Mouse (Mus musculus): ENCODE results near the gene Sec24a. TPM values are rescaled to one million over a fixed set of nuclear protein-coding genes. Genes with fewer than 3 reads are reported as not detected.
"Not testable (repeated sequence)": the region's sequence is repeated elsewhere in the genome, so short reads cannot be mapped to it uniquely, and the experiment has no call there.

The Sec24a gene
- total RNA-seq (2021), result 10 to 100 TPM; 33.9 to 34.9 TPM
- long read RNA-seq, experiment 1, partial matches to known transcripts, result 2 of 3 reads
- long read RNA-seq, experiment 1, other reads (novel, unspliced or antisense), result 1 of 3 reads
- long read RNA-seq, experiment 2, partial matches to known transcripts, result 0 of 1 reads
- long read RNA-seq, experiment 2, other reads (novel, unspliced or antisense), result 0 of 1 reads

DNA sequence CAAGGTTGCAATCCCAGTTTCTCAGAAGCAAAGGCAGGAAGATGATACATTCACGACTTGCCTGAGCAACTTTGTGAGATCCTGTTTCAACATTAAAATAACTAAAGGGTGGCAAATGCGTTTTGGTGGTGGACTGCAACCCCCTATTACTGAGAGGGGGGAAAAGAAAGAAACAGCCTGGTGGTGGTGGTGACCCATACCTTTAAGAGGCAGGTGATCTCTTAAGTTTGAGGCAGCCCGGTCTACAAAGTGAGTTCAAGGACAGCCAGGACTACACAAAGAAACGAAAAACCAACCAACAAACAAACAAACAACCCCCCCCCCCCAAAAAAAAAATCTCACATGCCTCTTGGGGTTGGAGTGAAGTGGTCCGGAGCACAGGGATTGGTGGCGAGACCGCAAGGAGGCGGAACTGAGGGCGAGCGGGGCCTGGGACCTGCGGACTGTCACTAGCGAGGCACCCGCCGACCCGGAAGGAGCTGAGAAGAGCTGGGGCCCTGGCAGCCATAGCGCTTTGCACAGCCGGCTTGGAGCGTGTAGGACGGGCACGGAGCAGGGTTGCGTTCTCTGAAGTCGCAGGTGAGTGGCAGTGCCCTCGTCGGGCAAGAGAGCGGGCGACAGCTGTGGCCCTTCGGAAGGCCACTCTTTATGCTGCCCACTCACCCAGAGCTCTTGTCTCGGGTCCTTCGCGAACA lies at the start of gene Sec24a, which contains the start of gene Sar1b:
TSS of gene Sec24a (minus strand) at position 422 of the 695 bp plus-strand sequence.
TSS of gene Sar1b (plus strand) at position 475 of the 695 bp plus-strand sequence.
- peak; percentile 90 to 91 for DNase-seq

DNA sequence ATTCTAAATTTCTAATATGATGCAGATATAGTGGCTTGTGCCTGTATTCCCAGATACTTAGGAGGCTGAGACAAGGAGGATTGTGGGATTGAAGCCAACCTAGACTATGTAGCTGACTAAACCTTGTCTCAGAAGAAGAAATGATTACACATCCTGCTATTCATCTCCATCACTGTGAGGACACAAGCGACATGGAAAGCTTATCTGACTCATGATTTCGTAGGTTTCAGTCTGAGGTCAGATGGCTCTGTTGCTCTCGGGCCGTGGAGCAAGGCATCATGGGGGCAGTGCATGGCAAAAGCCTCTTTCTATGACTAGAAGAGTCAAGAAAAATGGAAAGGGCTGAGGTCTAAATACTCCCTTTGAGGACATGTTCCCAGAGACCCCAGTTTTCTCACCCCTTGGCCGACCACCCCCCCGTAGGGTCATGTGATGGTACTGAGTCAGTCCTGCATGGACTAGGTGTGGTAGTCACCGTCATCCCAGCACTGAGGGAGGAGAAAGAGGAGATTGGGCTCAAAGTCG lies 48.6 kb upstream of the Sec24a start:
- DNase-seq, result no peak

DNA sequence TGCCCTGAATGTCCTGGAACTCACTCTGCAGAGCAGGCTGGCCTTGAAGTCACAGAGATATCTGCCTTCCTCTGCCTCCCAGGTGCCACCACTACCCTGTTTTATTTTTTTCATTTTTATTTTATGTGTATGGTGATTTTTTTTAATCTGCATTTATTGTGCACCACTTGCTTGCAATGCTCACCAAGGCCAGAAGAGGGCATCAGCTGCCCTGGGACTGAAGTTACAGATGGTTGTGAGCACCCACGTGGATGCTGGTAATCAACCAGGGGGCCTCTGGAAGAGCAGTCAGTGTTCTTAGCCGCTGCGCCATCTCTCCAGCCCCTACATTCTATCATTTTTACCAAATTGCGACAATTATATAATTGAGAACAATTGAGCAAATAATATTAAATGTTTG lies 47.8 kb upstream of the Sec24a start:
- no peak for DNase-seq

DNA sequence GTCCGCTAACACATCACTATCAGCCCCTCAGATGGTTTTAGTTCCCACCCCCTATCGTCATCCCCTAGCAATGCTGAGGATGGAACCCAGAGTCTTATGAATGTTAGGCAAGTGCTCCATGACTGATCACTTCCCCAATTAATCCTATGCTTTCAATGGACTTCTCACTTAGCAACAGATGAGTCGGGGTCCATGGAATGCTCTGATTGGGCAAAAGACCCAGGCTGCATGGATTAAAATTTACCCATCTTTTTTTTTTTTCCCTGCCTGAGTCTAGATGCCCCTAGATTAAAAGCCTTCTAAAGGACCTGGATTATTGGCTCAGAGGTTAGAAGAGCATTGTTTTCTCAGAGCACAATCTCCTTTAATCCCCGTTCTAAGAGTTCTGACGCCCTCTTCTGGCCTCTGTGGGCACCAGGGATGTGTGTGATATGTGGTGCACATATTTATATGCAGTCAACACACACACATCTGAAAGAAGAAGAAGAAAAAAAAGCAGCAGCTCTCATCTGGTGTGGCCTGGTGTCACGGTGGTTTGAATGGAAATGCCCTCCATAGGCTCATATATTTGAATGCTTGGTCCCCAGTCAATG lies 46.3 kb upstream of the Sec24a start:
- peak; percentile 39 to 47 for DNase-seq

DNA sequence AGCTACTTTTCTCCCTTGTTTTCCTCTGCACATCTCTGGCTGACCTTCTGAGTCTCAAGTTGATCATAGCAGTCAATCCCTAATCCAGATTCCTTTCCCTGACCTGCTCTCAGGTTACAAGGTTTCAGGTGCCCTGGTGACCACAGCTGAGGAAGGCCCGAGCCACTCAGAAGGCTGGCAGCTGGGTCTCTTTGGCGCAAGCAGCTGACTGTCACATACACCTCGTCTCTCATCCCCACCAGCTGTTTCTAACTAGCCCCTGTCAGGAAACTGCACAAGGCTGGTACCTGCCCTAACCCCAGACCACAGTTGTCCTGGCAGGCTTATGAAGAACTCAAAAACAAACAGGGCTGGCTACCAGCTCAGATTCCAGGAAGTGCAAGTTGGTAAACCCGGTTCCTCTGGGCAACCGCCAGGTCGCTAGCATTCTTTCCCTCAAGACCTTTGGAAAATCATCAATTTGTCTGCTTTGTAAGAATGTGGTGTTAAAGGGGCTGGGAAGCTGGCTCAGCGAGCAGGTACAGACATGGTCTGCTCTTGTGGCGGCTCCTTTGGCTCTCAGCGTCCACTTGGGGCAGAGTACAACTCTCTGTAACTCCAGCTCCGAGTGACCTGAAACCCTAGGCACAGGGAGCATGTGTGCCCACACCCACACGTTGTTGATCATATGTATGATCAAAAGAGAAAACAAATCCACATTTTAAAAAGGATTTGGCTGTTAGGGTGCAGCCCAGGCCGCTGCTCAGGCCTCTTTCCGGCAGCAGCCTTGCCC lies 43.9 kb upstream of the Sec24a start:
- DNase-seq, result no peak

DNA sequence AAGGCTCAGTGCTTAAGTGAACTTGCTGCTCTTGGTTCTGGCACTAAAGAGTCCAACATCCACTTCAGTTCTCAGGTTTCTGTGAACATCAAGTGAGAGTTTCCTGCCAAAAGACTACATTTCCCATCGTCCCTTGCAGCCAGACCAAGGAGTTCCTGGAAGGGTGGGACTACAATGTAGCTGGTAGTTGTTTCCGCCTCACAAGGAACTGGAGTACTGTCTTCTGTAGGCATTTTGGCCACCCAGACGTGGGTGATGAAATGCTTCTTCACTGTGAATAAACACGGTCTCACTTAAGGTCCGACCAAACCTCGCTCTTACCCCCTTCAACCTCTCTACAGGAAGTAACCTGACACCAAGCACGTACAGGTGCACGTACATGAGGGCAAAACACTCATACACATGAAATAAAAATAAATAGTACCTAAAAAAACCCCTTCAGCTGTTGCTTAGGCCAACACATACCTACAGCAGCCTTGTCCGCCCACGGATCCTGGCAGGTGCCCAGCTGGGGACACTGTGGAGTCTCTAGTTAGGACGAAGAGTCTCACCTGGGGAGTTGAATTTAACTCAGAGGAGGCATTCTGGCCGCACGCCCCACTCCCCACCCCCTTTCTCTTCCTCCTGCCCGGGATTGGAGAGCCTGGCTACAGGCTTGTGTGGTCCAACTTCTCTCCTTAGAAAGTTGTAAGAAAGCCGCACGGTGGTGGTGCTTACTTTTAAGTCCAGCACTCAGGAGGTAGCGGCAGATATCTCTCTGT lies 42.0 kb upstream of the Sec24a start:
- DNase-seq, result peak; percentile 69 to 82

DNA sequence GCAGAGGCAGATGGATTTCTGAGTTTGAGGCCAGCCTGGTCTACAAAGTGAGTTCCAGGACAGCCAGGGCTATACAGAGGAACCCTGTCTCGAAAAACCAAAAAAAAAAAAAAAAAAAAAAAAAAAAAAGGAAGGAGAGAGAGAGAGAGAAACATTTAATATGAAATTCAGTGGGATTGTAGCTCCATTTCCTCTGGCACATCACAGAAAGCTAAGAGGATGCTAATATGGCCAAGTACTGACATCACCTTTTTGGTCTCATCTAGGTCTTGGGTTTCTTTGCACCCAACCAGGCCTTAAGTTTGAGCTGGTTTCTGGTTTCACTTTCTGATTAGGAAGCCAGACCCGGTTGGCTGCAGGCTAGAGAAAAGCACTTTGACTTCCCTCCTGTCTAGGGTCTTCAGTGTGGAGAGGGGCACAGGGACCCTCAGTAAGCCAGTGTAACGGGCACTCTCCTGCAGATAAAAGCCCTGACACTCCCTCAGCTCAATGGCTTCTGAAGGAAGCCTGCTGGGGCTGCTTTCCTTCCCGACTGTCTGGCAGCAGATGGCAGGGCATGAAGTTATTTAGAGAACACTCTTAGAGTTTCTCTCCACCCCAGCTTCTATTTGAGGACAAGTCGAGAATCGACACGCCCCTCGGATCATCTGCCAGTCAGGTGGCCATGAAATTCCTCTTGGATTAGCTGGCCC lies 37.3 kb upstream of the Sec24a start:
- no peak for DNase-seq

DNA sequence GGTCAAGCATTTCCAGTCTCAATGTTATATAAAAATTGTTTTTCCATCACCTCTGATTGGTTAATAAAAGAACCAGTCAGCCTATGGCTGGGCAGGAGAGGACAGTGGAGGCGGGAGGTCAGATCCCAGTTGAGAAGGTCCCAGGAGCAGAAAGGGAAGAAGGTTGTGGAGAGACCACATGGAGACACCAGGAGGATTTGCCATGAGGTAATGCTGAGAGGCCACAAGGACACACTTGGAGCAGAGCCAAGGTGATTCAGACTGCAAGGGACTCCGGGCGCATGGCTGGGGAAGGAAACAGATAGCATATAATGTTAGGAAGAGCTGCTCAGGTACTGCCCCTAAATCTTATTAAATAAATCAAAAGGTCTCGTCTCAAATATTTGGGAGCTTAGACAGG lies 32.8 kb upstream of the Sec24a start:
- DNase-seq, result peak; percentile 79 to 85

DNA sequence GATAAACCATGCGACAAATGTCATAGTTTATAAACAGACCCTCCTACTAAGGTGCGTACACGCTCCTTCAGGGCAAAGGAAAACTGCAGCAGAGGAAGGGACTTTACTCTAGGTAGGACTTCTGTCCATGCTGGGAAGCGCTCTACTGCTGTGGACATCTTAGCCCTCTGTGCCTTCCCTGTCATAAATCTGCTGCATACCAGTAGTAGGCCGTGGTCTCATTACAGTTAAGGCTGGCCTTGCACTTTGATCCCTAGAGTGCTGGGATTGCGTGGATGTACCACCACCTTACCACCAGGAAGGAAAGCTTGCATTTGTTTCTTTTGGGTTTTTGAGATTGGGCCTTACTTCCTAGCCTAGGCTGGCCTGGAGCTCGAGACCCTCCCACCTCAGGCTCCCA lies 27.2 kb upstream of the Sec24a start:
- DNase-seq, result no peak

DNA sequence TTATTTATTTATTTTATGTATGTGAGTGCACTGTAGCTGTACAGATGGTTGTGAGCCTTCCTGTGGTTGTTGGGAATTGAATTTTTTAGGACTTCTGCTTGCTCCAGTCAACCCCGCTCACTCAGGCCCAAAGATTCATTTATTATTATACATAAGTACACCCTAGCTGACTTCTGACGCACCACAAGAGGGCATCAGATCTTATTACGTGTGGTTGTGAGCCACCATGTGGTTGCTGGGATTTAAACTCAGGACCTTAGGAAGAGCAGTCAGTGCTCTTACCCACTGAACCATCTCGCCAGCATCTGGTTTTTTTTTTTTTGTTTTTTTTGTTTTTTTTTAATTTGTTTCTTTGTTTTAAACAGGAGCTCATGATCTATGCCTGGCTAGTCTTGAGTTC lies 26.3 kb upstream of the Sec24a start:
- not testable (repeated sequence) for DNase-seq

DNA sequence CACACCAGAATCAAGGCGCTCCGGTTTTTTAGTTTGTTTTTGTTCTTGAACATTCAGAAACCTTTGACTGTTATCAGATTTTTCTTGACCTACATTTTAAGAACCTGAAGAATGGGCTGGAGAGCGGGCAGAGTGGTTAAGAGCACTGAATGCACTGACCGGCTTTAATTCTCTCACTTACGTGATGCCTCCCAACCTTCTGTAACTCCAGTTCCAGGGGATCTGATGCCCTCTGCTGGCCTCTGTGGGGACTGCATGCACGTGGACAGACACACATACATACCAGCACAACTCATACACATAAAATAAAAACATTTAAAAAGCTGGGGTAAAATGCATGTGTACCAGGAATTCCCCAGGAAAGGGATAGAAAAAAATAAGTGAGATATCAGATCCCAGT lies 22.5 kb upstream of the Sec24a start:
- DNase-seq, result peak; percentile 67 to 69

DNA sequence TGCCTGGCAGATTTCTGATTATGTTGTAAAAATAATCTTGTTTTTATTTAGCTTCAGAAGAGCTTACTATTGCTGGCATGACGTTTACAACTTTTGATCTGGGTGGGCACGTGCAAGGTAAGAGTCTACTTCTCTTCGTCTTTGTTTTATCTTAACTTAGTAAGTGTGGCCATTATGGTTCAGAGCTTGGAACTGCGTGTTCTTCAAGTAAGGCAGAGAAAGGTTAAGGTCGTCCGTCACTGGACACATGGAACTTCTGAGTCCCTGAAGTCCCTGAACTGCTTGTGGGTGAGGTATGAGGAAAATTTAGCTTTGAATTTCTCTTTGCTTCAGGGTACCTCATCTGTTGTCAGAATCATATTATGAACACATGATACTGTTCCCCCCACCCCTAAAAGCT lies 19.3 kb upstream of the Sec24a start:
- DNase-seq, result peak; percentile 15 to 17

DNA sequence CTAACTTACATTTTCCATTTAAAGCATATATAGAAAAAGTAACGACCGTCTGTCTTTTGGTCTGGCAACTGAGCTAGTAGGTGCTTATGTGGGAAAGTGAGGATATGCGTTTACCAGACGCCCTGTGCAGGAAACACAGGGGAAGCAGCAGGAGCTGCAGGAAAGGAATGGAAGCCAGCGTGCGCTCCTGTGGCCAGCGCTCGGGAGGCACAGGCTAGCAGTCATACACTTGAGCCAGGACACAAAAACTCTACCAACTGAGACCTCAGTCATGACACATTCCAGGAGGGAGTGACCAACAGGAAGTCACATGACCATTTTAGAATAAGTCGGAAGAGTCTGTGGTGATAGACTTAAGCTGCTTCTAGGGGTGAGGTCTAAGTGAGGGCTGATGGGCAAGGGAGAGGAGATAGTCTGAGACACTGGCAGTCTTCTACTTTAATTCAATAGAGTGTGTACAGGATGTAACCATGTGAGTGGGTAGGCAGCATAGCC lies 17.4 kb upstream of the Sec24a start:
- no peak for DNase-seq

DNA sequence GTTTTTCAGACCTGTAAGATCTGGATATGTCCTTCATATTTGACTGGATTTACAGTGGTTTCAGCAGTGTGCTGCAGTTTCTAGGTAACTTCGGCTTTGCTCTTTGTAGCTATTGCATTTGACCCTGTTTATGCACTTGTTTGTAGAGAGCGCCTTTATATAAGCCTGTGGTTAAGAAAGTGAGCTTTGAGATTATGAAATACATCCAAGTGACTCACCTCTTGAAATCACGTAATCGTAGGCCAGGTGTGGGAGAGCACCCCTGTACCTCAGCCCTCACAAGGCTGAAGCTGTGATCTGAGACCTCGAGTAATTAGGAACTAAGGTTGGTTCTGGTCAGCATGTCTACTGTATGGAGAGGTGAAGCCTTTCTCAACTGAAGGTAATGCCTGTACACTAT lies 14.0 kb upstream of the Sec24a start:
- DNase-seq, result no peak

DNA sequence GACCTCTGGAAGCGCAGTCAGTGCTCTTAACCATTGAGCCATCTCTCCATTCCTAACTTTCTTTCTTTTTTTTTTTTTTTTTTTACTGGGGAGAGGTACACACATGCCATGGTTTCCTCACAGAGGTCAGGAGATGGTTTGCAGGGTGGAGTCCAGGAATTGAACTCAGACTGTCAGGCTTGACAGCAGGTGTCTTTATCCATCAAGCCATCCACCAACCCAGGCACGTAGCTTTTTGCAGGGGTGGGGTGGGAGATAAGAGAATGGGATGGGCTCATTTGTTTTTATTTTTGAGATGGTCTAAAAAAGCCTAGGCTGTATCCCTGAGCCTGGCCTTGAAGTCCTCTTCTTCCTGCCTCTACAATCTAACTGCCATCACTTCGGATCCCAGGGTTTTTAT lies 12.1 kb upstream of the Sec24a start:
- DNase-seq, result no peak

DNA sequence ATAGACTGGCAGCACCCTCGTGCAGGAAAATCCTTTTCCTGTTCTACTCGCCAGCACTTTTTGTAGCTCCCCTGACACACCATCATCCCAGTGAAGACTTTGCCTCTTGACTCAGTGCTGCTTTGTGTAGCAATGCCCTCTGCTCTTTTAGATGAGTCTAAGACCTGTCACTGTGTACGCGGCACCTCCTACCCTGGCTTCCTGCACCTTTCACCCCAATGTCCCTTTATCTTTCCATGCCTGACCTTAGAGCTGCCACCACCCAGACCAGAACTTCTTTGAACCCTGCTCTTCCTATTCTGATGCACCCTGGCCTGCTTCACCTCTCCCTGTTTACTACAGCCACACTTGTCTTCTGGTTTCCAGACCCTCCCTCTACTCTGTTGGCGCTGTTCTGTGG lies 4.9 kb upstream of the Sec24a start:
- no peak for DNase-seq

DNA sequence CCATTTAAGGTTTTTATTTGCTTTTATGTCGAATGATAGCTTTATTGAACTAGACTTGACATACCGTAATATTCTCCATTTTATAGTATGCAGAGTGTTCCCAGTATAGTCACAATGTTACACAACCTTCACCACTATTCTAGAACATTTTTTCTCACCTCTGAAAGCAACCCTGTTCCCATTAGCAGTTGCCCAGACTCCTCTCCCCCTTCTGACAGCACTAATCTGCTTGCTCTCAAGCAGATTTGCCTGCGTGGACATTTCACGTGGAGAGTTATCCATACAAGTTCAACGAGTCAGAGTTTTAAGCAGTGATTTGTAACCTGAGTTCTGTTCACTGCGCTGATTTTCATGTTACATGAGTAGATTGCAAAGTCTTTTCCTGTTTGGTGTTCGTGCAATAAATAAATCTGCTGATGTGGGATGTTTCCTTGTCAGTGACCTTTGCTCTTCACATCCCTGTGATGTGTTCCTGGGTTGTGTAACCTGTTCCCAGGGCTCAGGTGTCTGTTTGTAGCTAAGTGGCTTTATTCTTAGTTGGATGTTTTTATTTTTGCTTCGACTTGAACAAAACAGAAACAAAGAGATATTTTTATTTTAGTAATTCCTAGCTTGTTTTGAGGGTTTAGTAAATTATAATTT lies 4.3 kb upstream of the Sec24a start:
- DNase-seq, result no peak

DNA sequence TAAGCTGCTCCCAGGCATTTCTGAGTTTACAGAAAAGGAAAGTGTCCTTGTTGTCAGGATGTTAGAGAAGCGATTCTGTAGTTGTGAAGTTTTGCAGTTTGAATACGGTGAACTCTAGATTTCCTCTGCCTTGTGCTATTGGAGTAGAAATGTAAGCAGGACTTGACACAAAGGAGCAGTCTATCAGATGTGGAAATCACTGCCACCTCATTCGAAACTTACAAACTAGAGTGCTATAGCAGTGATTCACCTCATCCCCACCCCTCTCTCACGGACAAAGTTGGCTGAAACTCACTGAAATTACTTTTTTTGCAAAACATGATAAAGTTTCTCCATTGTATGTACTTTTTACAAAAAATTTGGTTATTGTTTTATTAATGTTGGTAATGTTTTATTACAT lies 1.4 kb upstream of the Sec24a start:
- no peak for DNase-seq

DNA sequence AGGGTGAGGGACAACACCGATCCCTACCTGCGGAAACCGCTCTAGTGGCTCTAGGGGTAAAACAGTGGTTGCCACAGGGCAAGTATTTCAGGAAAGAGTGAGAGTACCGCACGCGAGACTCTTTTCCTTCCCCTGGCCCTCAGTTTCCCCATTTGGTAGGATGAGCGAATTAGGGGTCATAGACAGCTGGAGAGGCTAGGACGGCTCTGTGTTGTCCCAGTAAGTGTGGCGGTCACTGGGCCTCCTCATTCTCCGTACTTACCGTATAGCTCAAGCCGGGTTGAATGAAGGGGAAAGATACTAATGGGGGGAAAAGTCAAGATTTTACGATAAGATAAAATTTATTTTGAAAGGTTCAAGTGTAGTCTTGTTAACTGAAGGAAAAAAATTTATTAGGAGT lies 521 bp upstream of the Sec24a start:
- DNase-seq, result no peak

DNA sequence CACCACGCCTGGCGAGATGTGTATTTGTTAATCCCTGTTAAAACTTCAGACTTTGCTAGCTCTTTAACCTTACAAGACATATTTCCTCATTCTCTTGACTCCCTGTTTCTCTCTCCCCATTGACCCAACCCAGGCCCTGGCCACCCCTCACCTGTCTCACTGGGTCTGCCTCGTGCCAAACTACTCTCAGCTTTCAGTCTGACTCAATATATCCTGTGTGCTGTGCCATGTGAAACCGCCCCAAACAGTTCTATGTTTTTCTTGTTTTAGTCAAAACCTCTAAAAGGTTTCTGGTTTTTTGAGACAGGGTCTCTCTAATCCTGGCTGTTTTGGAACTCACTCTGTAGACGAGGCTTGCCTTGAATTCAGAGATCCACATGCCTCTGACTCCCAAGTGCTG lies 2.2 kb downstream of the Sec24a start:
- no peak for DNase-seq
